Mouse (Mus musculus): ENCODE data around the gene Ess2.

DNA sequence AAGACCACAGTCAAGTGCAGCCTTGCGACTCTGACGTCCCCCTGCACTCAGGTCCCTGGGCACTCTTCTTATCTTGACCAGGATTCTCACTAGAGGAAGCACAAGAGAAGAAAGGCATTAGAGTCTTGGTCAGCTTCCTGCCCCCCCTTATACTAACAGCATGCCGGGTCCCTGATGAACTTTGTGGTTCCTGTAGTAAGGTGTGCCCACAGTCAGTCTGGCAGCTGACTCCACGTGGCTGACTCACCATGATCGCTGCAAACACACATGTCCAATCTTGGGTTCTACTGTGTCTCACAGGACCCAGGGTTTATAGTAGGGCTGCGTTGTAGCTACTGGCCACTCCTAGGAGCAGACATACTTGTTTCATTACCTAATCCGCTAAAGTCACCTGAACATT lies 27.0 kb upstream of the Ess2 start:
- TF ChIP-seq TAL1 (IDR thresholded peaks at IDR 0.05; ENCODE audit: low read length) (no peak), GATA1 (IDR thresholded peaks at IDR 0.05; ENCODE audit: low read length) (no peak)

Measured in erythroblast, embryonic 14.5 days (primary cell).